Mouse (Mus musculus): ENCODE data around the gene Klk1b4.
"Not testable (repeated sequence)": the region's sequence is repeated elsewhere in the genome, so short reads cannot be mapped to it uniquely, and the experiment has no call there.

Klk1b4 gene

GRCm38 (mm10) chr7:44207135-44207534 is at the start of gene Klk1b4:
Gene Klk1b4 (plus strand): TSS chr7:44207435.
- DNase-seq (ENCODE audit: low read depth), result not testable (repeated sequence)

- DNase-seq (ENCODE audit: low read depth), result no peak
Observed at GRCm38 (mm10) chr7:44179299-44180045, 27.8 kb upstream of the Klk1b4 start.

GRCm38 (mm10) chr7:44186516-44186915 is 20.7 kb upstream of the Klk1b4 start:
- not testable (repeated sequence) for DNase-seq (ENCODE audit: low read depth)

GRCm38 (mm10) chr7:44187936-44188335 is 19.3 kb upstream of the Klk1b4 start, which contains the start of gene Klk1b24:
Gene Klk1b24 (plus strand): TSS chr7:44188236.
- DNase-seq (ENCODE audit: low read depth), result not testable (repeated sequence)

- DNase-seq (ENCODE audit: low read depth), result not testable (repeated sequence)
Observed at GRCm38 (mm10) chr7:44193466-44193865, 13.8 kb upstream of the Klk1b4 start.

GRCm38 (mm10) chr7:44197891-44198290 is 9.3 kb upstream of the Klk1b4 start, which contains the start of gene Klk1b3:
Gene Klk1b3 (plus strand): TSS chr7:44198191.
- DNase-seq (ENCODE audit: low read depth), result no peak

- no peak for DNase-seq (ENCODE audit: low read depth)
Observed at GRCm38 (mm10) chr7:44208307-44208706, 1.1 kb downstream of the Klk1b4 start.

GRCm38 (mm10) chr7:44215645-44216044 is 8.4 kb downstream of the Klk1b4 start, which contains the start of gene Klk1b5:
Gene Klk1b5 (plus strand): TSS chr7:44215945.
- DNase-seq (ENCODE audit: low read depth), result no peak

GRCm38 (mm10) chr7:44221601-44222000 is 14.4 kb downstream of the Klk1b4 start:
- DNase-seq (ENCODE audit: low read depth), result not testable (repeated sequence)

GRCm38 (mm10) chr7:44222335-44222734 is 15.1 kb downstream of the Klk1b4 start:
- DNase-seq (ENCODE audit: low read depth), result not testable (repeated sequence)

- DNase-seq (ENCODE audit: low read depth), result no peak
Observed at GRCm38 (mm10) chr7:44225076-44225475, 17.8 kb downstream of the Klk1b4 start, which contains the start of gene Klk1. Gene Klk1 (plus strand): TSS chr7:44225360.

GRCm38 (mm10) chr7:44235909-44236308 is 28.7 kb downstream of the Klk1b4 start, which contains the start of gene Gm36864:
Gene Gm36864 (plus strand): TSS chr7:44236177.
- no peak for DNase-seq (ENCODE audit: low read depth)

GRCm38 (mm10) chr7:44239913-44240312 is 32.7 kb downstream of the Klk1b4 start:
- DNase-seq (ENCODE audit: low read depth), result no peak

- no peak for DNase-seq (ENCODE audit: low read depth)
Observed at GRCm38 (mm10) chr7:44240712-44241111, 33.5 kb downstream of the Klk1b4 start.

- no peak for DNase-seq (ENCODE audit: low read depth)
Observed at GRCm38 (mm10) chr7:44241163-44241562, 33.9 kb downstream of the Klk1b4 start.

GRCm38 (mm10) chr7:44244080-44244479 is 36.8 kb downstream of the Klk1b4 start:
- DNase-seq (ENCODE audit: low read depth), result no peak

GRCm38 (mm10) chr7:44246055-44246983 is 39.1 kb downstream of the Klk1b4 start, which contains the start of the genes 1700028J19Rik and 2410002F23Rik:
Gene 1700028J19Rik (minus strand): TSS chr7:44246695.
Gene 2410002F23Rik (plus strand): TSS chr7:44246722.
- DNase-seq (ENCODE audit: low read depth), result peak; percentile 94

GRCm38 (mm10) chr7:44246984-44247470 is 39.8 kb downstream of the Klk1b4 start:
- DNase-seq (ENCODE audit: low read depth), result peak; percentile 67

GRCm38 (mm10) chr7:44247971-44248370 is 40.7 kb downstream of the Klk1b4 start:
- no peak for DNase-seq (ENCODE audit: low read depth)

- no peak for DNase-seq (ENCODE audit: low read depth)
Observed at GRCm38 (mm10) chr7:44249248-44249647, 42.0 kb downstream of the Klk1b4 start.

GRCm38 (mm10) chr7:44250732-44251275 is 43.6 kb downstream of the Klk1b4 start:
- DNase-seq (ENCODE audit: low read depth), result not testable (repeated sequence)

All from NIH3T3 (cell line).